Mouse (Mus musculus) MEL (cell line): ENCODE results near the gene Pax9. TPM values are rescaled to one million over a fixed set of nuclear protein-coding genes. Genes with fewer than 3 reads are reported as not detected.
A peak's percentile ranks its signal among the peaks of the same experiment; 100 is the strongest.

Experiments used
- DNase-seq: peaks from one replicate; pipeline ENCODE4 v3.0.0; 2011; ENCODE audit warnings: low read depth, low spot score
- H3K27ac ChIP-seq: 2 replicates; pipeline ENCODE4 v1.5.1; 2012; ENCODE audit warnings: low read depth, mild to moderate bottlenecking, control low read depth, low read length, moderate library complexity; ENCODE audit not compliant: control insufficient read depth
- H3K27me3 ChIP-seq, 2 experiments: fragments of 150-350 bp in 1 of 2; sonication (generic) in 1 of 2; 2 replicates each; pipeline ENCODE4 v1.6.1; 2012; ENCODE audit warnings: low read length in 2 of 2, mild to moderate bottlenecking in 2 of 2, improper control_type of control experiment in 1 of 2, moderate library complexity in 1 of 2; ENCODE audit not compliant: insufficient read depth in 2 of 2, control insufficient read depth in 1 of 2
- H3K36me3 ChIP-seq, 2 experiments: 2 replicates each; pipeline ENCODE4 v1.6.1; 2012 to 2014; ENCODE audit warnings: low read length in 2 of 2, improper control_type of control experiment in 1 of 2, inconsistent platforms in 1 of 2, mild to moderate bottlenecking in 1 of 2; ENCODE audit not compliant: insufficient read depth in 2 of 2, control insufficient read depth in 1 of 2
- H3K4me1 ChIP-seq, 2 experiments: fragments of 150-350 bp in 1 of 2; sonication (generic) in 1 of 2; 2 replicates each; pipeline ENCODE4 v1.6.1; 2012; ENCODE audit warnings: low read length in 2 of 2, improper control_type of control experiment in 1 of 2, mild to moderate bottlenecking in 1 of 2; ENCODE audit not compliant: insufficient read depth in 2 of 2, control insufficient read depth in 1 of 2
- H3K4me3 ChIP-seq, 2 experiments: fragments of 150-350 bp in 1 of 2; sonication (generic) in 1 of 2; 2 replicates each; pipeline ENCODE4 v1.5.1; 2012; ENCODE audit warnings: low read depth in 2 of 2, low read length in 2 of 2, mild to moderate bottlenecking in 2 of 2, moderate library complexity in 2 of 2, control low read depth in 1 of 2, improper control_type of control experiment in 1 of 2; ENCODE audit not compliant: control insufficient read depth in 1 of 2, insufficient read depth in 1 of 2
- H3K79me2 ChIP-seq: 2 replicates; pipeline ENCODE4 v1.6.1; 2012; ENCODE audit warnings: mild to moderate bottlenecking, low read length, moderate library complexity; ENCODE audit not compliant: control insufficient read depth, poor library complexity, insufficient read depth
- H3K9ac ChIP-seq: 2 replicates; pipeline ENCODE4 v1.6.1; 2012; ENCODE audit warnings: low read depth, mild to moderate bottlenecking, control low read depth, low read length, moderate library complexity; ENCODE audit not compliant: control insufficient read depth, poor library complexity, severe bottlenecking
- H3K9me3 ChIP-seq: fragments of 150-350 bp; sonication (generic); replicated peaks from 2 replicates; pipeline ENCODE4 v1.6.1; 2012; ENCODE audit warnings: mild to moderate bottlenecking, low read length, improper control_type of control experiment, moderate library complexity; ENCODE audit not compliant: insufficient read depth
- BHLHE40 ChIP-seq: IDR thresholded peaks from 2 replicates; pipeline ENCODE4 v1.6.1; 2012; ENCODE audit warnings: low read depth, mild to moderate bottlenecking, inconsistent platforms, low read length, improper control_type of control experiment, borderline replicate concordance
- E2F4 ChIP-seq: IDR thresholded peaks from 2 replicates; pipeline ENCODE4 v1.6.1; 2011; ENCODE audit warnings: low read depth, low read length, improper control_type of control experiment, borderline replicate concordance
- EP300 ChIP-seq, 2 experiments: IDR thresholded peaks; 2 replicates each; pipeline ENCODE4 v1.6.1; 2011; ENCODE audit warnings: improper control_type of control experiment in 2 of 2, low read length in 2 of 2, low read depth in 1 of 2, mild to moderate bottlenecking in 1 of 2
- GABPA ChIP-seq: IDR thresholded peaks from 2 replicates; pipeline ENCODE4 v1.6.1; 2012; ENCODE audit warnings: low read depth, mild to moderate bottlenecking, inconsistent platforms, low read length, improper control_type of control experiment, moderate library complexity
- GATA1 ChIP-seq: IDR thresholded peaks from 2 replicates; pipeline ENCODE4 v1.6.1; 2011; ENCODE audit warnings: low read depth, low read length, improper control_type of control experiment
- HCFC1 ChIP-seq: IDR thresholded peaks from 2 replicates; pipeline ENCODE4 v1.6.1; 2012; ENCODE audit warnings: low read depth, mild to moderate bottlenecking, inconsistent platforms, low read length, improper control_type of control experiment, moderate library complexity
- JUND ChIP-seq: IDR thresholded peaks from 2 replicates; pipeline ENCODE4 v1.6.1; 2011; ENCODE audit warnings: low read depth, mild to moderate bottlenecking, improper control_type of control experiment, low read length
- MAFK ChIP-seq: IDR thresholded peaks from 2 replicates; pipeline ENCODE4 v1.6.1; 2011; ENCODE audit warnings: low read depth, mild to moderate bottlenecking, low read length, improper control_type of control experiment, borderline replicate concordance
- MAX ChIP-seq: IDR thresholded peaks from 2 replicates; pipeline ENCODE4 v1.6.1; 2011; ENCODE audit warnings: low read length, improper control_type of control experiment
- NELFE ChIP-seq: IDR thresholded peaks from 2 replicates; pipeline ENCODE4 v1.6.1; 2011; ENCODE audit warnings: low read depth, low read length, improper control_type of control experiment
- POLR2A ChIP-seq, 2 experiments: IDR thresholded peaks; 2 replicates each; pipeline ENCODE4 v1.6.1; 2011 to 2012; ENCODE audit warnings: low read length in 2 of 2, mild to moderate bottlenecking in 2 of 2, control low read depth in 1 of 2, improper control_type of control experiment in 1 of 2, low read depth in 1 of 2, moderate library complexity in 1 of 2; ENCODE audit not compliant: control insufficient read depth in 1 of 2, insufficient read depth in 1 of 2, poor library complexity in 1 of 2
- POLR2AphosphoS5 ChIP-seq: IDR thresholded peaks from 2 replicates; pipeline ENCODE4 v1.6.1; 2012; ENCODE audit warnings: low read depth, borderline replicate concordance, mild to moderate bottlenecking, inconsistent platforms, low read length, moderate library complexity, mixed read lengths
- RCOR1 ChIP-seq: IDR thresholded peaks from 2 replicates; pipeline ENCODE4 v1.6.1; 2012; ENCODE audit warnings: low read depth, mild to moderate bottlenecking, inconsistent platforms, low read length, improper control_type of control experiment
- SMC3 ChIP-seq: IDR thresholded peaks from 2 replicates; pipeline ENCODE4 v1.6.1; 2011; ENCODE audit warnings: low read depth, low read length, improper control_type of control experiment
- TAL1 ChIP-seq: IDR thresholded peaks from 2 replicates; pipeline ENCODE4 v1.6.1; 2012; ENCODE audit warnings: mild to moderate bottlenecking, inconsistent platforms, low read length, moderate library complexity, mixed read lengths
- TBP ChIP-seq: IDR thresholded peaks from 2 replicates; pipeline ENCODE4 v1.8.0; 2011; ENCODE audit warnings: low read depth, low read length, improper control_type of control experiment
- USF1 ChIP-seq: IDR thresholded peaks from 2 replicates; pipeline ENCODE4 v1.6.1; 2014; ENCODE audit warnings: low read depth, mild to moderate bottlenecking, inconsistent platforms, low read length, improper control_type of control experiment, moderate library complexity
- ZKSCAN1 ChIP-seq: IDR thresholded peaks from 2 replicates; pipeline ENCODE4 v1.6.1; 2012; ENCODE audit warnings: low read depth, mild to moderate bottlenecking, inconsistent platforms, low read length, improper control_type of control experiment, moderate library complexity
- polyA plus RNA-seq, 2 experiments: library from polyadenylated mRNA; stranded (reverse) in 1 of 2; unstranded in 1 of 2; fragments of >175 nt in 1 of 2; fragments of >200 nt in 1 of 2; gene quantifications; 2 replicates each; pipeline versions ENCODE4 v1.2.1 to v1.2.4; 2012; ENCODE audit warnings: low replicate concordance in 2 of 2, low read depth in 1 of 2; ENCODE audit not compliant: insufficient read length in 2 of 2, insufficient read depth in 1 of 2, missing spikeins in 1 of 2
- total RNA-seq: library from RNA; depleted of rRNA; stranded (reverse); fragments of 300-350 nt; gene quantifications from 2 replicates; pipeline ENCODE4 v1.2.3, GENCODE M21; 2012

The Pax9 gene
- total and polyA plus RNA-seq, 3 experiments = 1.7 to 4.5 TPM; not detected in 1

DNA sequence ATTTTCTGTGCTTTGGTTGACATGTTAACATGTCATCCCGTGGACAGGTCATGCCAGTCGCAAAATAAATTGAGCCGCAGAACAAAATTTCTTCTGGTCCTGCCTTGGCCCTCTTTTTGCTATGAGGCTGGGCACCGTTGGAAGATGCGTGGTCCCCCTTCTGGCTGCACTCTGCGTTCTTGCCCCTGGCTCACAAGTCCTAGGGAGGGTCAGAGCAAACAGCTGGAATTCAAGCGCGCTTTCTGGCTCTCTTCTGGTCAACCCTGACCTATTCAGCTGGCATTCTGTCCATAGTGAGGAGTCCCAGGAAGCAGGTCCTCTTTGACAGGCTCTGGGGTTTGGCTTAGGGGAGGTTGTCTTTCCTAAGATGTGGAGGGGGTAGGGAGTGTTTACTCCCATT is 2.6 kb upstream of the Pax9 start:
- no peak for DNase-seq
- H3K9me3 ChIP-seq = no peaks in the 10 kb centered on the region
- no peak overlapping the region for H3K4me3 ChIP-seq
- H3K27ac ChIP-seq = no peak overlapping the region
- peaks cover 0 to 1% of the 10 kb centered on the region in 2 experiments; a peak in 1 of 4 replicates for H3K36me3 ChIP-seq
- no peak overlapping the region for H3K9ac ChIP-seq
- TF ChIP-seq TAL1 (no peak), E2F4 (no peak), POLR2AphosphoS5 (no peak)
- TF ChIP-seq, all 39 proteins: peak for 0
- H3K4me1 ChIP-seq = peaks cover 0 to 7% of the 10 kb centered on the region in 2 experiments; a peak in 2 of 4 replicates
- H3K27me3 ChIP-seq = peaks cover 1 to 2% of the 10 kb centered on the region in 2 experiments; a peak in 2 of 4 replicates
- H3K79me2 ChIP-seq = no peaks in the 10 kb centered on the region

DNA sequence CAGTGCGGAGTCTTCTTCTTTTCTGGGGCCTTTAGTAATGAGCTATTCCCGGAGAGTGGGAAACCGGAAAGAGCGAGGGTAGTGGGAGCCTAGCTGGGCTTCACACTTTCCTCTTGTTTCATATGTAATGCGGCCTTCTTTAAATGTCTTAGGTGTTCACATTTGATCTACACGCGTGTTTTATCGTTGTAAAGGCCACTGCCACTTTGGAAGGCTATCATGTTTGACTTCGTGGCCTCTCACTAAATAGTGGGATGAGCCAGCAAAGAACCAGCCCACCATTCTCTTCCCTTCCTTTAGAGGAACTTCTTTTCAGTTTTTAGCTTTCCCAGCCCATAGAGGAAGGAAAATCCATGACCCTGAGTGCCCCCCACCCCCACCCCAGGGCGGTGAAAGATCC is 2.2 kb upstream of the Pax9 start:
- Histone ChIP-seq H3K4me1 (peaks cover 0 to 3% of the 10 kb centered on the region in 2 experiments; a peak in 1 of 4 replicates), H3K4me3 (no peak overlapping the region; a peak in 1 of 4 replicates), H3K9me3 (no peaks in the 10 kb centered on the region), H3K27ac (no peak overlapping the region), H3K36me3 (no peaks in the 10 kb centered on the region), H3K9ac (0 out of 2 replicates have a peak overlapping the region, but pooled peaks have one; percentile 39), H3K79me2 (no peaks in the 10 kb centered on the region), H3K27me3 (peaks cover 1 to 2% of the 10 kb centered on the region in 2 experiments; a peak in 2 of 4 replicates)
- TF ChIP-seq POLR2A (IDR thresholded peaks at IDR 0.05; ENCODE audit: control insufficient read depth in 1 of 2, insufficient read depth in 1 of 2, low read depth in 1 of 2, low read length in 2 of 2, poor library complexity in 1 of 2) (no peak), ZKSCAN1 (no peak), BHLHE40 (no peak), NELFE (no peak), SMC3 (no peak), HCFC1 (no peak), GATA1 (no peak), MAFK (no peak), RCOR1 (no peak), GABPA (no peak), EP300 (IDR thresholded peaks at IDR 0.05; ENCODE audit: low read depth in 1 of 2, low read length in 2 of 2) (no peak), TBP (no peak), JUND (no peak), MAX (no peak), USF1 (no peak)
- no peak for DNase-seq
